Mouse (Mus musculus): Measurements from ENCODE around the gene Mthfs.
"Not testable (repeated sequence)": the region's sequence is repeated elsewhere in the genome, so short reads cannot be mapped to it uniquely, and the experiment has no call there.

Gene Mthfs

DNA sequence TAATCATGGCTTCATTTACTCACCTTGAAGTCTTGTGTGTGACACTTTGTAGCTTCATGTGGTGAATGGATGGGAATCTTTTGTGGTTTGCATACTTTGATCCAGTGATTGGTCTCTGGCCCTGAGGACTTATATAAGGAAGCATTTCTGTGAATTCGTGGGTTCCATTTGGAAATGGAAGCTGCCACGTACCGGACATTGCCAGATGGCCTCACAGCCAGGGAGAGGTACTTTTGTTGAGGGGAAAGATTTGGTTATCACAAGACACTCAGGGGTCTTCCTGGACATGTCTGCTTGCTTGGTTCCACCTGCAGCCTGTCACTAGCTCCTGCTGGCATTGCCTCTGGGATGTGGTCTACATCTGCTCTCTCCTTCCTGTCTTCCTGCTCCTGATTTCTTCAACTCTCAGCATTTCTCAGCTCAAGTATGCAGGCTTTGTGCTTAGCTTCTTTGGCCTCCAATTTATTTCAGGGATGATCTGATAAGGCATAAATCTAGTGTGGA lies 30.1 kb downstream of the Mthfs start:
- DNase-seq (ENCODE audit: low read depth, low spot score) = not testable (repeated sequence)

DNA sequence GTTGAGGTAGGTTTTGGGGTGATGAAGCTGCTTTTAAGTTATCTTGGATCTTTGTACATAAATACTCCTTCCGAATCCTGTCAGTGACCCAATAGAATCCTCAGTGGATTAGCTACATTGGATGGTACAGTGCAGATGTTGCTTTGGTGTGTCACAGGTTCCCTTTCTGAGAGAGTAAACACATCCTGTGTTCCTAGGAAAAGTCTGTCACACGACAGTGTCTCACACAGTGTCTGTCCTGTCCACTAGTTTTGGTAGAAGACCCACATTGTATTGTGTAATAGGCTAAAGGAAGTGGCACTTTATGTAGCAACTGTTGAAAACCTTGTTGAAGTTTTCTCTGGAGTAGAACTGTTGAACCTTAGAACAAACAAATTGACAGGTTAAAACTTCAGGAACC lies 42.9 kb downstream of the Mthfs start:
- no peak for DNase-seq (ENCODE audit: low read depth, low spot score)

DNA sequence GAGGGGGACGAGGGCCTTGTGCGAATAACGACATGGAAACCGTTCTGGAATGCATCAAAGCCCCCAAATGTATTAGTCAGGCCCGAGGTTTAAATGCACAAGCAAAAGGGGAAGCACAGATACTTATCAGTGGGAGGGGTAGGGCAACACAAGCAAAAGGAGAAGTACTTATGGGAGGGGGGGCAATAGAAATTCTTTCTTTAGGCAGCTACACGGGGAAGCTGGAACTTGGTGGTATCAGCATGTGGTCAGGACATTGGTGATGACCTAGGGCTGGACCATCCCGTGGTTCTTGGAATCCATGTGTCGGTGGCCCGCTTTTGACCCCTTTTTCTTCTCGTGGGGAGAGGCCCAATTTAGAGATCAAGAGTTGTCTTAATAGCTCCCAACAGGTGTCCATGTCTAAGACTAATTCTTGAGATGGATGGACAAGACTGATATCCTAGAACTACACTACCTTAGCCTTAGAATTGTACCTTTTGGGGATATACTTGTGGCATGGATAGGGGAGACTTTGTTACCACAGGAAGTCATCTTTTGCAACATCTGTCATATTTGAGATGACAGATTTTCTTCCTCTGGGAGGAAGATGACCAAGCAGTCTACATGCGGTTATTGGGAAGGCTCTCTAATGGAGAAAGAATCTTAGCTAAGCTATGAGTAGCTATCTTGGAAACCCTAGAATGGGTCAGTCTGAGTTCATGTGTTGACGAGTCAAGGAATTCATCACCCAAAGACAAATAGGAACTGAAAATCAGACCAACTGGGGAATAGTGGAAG lies 46.3 kb downstream of the Mthfs start:
- no peak for DNase-seq (ENCODE audit: low read depth, low spot score)

DNA sequence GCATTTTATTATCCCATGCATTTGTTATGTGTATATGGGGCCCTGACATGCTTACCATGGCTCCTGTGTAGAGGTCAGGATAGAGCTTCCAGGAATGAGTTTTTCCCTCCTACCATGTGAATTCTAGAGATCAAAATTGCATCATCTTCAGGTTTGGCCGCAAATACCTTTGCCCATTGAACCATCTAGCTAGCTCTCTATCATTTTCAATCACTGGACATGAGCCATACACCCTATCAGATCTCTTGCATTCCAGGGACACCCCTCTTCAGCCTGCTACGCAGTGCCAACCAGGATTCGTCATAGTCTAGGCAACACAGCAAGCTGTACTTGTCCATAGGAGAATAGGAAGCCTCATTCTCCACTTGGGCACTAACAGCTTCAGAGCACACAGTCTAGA lies 53.5 kb downstream of the Mthfs start:
- DNase-seq (ENCODE audit: low read depth, low spot score) = no peak

DNA sequence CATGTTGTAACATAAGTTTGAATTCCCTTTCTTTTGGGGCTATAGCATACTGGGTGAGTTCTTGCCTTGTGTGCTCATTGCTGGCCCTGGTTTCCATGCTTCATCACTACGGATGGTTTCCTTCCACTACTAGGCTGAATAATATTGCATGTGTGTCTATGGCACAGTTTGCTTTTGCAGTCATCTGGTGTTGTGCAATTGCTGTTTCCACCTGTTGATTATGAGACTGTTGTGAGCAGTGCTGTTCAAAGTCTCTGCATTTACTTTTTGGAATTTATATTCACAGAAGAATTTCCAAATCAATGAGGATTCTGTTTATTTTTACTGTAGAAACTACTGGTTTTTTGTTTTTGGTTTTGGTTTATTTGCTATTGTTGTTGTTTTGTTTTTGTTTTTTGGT lies 54.1 kb downstream of the Mthfs start:
- DNase-seq (ENCODE audit: low read depth, low spot score) = no peak

DNA sequence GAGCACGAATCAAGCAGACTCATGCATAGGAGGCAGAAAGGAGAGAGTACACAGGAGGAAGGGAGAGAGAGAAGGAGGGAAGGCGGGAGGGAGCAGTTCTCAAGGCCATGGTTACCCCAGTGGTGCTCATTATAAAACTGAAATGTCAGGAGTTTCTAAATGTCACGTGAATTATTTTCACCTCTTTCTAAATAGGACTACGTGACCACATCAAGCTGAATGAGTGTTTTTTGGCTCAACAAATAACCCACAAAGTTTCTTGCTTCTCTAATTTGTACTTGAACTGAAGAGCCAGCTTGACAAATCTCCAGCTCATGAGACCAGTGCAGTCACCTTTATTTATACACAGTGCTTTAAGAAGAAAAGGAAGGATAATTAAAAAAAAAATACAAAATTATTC lies 56.6 kb downstream of the Mthfs start:
- DNase-seq (ENCODE audit: low read depth, low spot score) = no peak

DNA sequence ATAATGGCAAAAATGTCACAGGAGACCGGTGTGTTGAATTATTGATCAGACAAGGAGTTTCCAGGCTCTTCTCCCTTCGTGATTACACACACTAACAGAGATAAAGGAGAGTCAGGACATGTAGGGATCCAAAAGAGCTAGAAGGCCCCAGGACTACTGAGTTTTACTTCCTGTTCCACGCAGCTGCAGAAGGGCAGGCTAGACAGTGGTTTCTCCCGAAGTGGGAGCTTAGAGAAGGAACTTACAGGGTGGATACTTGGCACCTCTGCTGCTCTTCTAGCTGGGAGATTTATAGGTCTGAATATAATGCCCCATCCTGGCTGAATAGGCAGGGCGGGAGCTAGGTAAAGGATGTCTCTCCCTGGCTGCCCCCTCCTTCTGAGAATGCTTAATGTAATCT lies 57.1 kb downstream of the Mthfs start:
- no peak for DNase-seq (ENCODE audit: low read depth, low spot score)

DNA sequence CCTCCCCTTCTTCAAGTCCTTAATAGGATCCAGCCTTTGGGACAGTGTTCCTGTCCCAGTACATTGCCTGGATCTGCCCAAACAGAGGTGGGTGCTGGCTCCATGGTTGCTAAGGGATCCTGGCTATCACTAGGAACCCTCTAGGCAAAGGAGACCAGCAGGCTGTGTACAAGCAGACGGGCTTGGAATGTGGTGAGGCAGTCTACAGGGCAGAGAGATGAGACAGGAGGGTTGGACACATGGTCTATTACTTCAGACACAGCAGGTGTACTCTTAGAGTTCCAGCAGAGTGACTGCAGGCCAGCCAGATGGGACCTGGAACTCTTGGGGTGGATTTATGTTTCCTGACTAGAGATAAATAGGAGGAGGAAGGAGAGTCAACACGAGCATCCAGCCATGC lies 59.9 kb downstream of the Mthfs start:
- no peak for DNase-seq (ENCODE audit: low read depth, low spot score)

DNA sequence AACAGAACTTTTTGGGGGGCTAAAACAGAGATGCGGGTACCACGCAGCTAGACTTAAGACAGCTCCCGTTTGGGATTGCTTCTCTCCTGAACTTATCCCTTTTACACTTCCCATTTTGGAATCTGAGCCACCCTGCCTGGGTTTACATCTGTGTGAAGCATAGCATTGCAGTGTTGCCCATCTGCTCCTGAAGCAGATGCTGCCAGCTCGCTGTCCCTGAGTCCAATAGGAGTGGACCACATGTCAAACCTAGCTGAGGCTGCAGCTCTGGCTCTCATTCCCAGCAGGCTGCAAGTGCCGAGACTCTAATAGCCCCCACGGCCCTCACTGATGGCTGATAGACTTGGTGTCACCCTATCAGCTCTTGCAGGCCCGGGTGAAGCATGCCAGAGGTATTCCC lies 63.3 kb downstream of the Mthfs start:
- no peak for DNase-seq (ENCODE audit: low read depth, low spot score)

DNA sequence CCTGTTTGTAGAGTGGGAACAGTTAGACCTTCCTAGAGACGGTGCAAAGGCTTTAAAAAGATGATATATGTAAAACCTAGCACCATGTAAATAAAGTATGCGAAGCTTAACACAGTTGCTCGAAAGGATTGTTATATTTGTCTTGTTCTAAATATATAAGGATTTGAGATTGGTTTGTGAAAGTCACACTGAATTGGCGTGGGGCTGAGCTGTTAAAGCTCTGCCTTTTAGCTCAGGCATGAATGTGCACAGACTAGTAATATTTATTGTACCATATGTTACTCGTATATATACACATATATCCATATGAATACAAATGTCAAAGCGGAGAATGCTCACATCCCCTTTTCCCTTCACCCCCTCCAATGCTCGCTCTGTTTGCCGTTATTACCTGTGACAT lies 67.7 kb downstream of the Mthfs start:
- DNase-seq (ENCODE audit: low read depth, low spot score) = no peak

DNA sequence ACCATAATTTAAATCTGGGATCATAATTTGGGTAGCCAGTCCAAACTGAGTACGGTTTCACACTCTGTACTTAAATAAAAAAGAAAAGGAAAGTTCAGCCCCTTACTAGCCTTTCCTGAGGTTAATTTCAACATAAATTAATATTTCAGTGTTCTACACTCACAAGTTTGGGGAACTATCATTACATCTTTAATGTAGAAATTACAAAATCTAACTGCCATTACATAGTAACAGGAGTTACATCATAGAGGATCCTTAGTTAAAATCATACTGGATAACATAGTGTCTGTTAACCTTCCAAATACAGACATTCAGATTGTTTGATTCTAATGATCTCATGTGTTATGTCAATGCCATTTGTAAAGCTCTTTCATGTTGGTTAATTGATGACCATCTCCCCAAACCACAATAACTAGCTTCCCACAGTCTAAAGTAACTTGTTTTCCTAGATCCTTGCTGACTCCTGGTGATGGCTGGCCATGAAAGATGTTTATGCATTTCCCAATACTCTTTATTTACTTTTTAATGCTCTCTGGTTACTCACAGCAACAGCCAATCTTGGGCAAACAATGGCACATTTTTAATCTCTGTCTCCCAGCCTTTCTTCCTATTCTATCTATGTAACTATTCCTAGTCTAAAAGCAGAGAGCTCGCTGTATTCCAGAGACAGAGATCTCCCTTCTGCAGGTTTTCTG lies 72.0 kb downstream of the Mthfs start:
- DNase-seq (ENCODE audit: low read depth, low spot score) = no peak

DNA sequence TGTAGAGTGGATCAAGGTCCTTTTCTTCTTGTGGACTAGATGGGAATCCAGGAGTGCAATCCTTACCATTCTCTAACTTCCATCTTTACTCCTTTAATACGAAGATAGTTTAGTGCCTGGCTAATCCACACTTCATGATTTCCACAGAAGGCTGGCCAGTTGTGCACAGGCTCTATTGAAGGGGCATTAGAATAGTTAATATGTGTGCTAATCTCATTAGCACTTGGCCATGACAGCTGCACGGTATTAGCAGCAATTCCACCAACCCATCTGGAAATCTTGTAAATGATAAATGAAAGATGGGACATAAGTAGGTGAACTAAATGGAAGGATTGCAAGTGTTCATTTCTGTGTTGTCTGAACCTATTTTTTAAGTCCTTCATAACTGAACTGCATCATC lies 77.6 kb downstream of the Mthfs start:
- no peak for DNase-seq (ENCODE audit: low read depth, low spot score)

DNA sequence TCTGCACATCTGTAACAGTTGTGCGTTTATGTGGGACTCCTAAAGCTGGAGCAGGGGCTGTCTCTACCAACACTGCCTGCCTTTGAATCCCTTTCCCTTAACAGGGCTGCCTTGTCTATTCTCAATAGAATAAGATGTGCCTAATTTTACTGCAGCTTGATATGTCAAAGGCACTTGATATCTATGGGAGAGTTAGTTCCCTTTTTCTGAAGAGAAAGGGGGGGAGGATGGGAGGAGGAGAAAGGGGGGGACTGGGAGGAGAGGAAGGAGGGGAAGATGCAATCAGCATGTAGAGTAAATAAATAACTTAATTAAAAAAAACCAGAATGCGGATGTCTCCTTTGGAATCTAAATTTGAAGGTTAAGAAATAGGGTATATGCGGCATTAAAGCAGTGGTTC lies 82.9 kb downstream of the Mthfs start:
- no peak for DNase-seq (ENCODE audit: low read depth, low spot score)

DNA sequence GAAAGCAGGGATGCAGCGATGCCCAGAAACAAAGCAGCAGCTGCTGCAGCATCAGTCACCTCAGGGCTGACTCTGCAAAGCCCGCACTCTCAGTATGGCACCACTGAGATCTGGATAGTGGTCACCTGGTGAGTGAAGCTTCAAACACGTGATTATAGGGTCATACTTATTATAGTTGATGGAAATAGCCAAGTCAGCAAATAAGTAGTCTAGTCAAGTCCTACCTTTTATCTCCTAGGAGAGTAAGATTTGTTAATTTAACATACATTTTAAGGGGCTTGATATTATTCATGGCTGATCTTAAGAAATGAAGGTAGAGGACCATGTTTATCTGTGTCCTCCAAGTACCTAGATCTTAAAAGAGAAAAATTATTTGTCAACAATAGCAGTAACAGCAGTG lies 83.6 kb downstream of the Mthfs start:
- DNase-seq (ENCODE audit: low read depth, low spot score) = no peak

DNA sequence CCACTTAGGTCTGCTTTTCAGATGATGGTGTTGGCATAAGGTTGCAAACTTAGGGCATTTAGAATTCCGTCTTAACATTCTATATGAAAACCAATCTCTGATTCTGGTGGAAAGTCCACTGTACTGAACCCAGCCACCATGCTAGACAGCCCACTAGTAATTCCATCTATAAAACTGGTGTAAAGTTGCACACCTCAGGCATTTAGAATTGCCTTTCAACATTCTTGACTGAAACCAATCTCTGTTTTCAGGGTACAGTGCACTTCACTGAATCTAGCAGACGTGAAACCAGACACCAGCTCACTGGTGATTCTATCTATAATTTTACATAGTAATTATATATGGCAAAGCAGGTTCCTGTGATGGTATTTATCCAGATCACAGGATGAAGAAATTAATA lies 95.2 kb downstream of the Mthfs start:
- no peak for DNase-seq (ENCODE audit: low read depth, low spot score)

DNA sequence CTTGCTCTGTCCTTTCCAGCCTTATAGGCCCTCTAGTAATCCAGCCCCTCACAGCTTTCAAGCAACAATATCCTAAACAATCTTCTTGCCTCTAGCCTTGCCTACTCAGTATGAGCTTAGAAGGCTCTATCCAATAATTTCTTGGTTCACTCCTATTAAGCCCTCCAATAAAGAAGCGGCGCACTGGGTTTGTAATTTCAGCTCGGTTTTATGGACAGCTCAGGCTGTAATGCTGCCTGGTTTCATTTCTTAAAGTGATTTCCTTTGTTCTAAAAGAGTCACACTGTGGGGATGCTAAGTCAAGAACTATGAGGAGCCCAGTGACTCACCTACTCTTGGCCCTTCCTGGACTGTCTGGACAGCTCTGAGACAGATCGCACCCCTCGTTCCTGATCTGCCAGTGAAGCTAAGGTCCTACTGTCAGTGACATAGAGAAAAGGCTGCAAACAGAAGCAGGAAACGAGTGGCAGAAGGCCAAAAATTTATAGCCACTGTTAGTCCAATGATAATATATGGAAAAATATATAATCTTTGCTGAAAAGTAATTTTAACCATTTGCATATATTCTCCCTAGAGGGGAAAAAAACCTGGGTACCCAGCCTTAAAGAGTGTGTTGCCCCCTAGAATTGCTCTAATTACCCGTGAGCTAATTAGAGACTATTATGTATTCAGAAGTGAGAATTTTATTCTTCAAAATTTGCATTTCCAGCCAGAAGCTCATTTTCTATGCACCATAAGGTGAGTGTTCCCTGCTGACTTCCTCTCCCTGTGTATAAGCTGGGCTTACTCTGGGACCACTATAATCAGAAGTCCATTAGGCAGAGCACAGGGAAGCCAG lies 98.1 kb downstream of the Mthfs start:
- no peak for DNase-seq (ENCODE audit: low read depth, low spot score)

DNA sequence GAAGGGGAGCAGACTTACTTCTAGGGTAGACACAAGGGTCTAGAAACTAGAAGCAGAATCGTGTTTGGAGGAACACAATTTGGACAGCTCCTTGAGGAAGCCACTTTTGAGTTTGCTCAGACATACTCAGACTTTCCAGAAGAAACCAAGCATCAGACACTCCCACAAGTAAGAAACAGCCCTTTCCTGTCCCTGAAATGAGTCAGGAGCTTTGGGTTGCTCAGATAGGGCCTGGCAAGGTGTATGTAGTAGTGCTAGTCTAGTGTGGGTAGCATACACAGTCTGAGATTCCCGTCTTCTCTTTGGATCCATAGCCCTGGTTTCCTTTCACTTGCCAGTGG lies 98.7 kb downstream of the Mthfs start:
- DNase-seq (ENCODE audit: low read depth, low spot score) = no peak

DNA sequence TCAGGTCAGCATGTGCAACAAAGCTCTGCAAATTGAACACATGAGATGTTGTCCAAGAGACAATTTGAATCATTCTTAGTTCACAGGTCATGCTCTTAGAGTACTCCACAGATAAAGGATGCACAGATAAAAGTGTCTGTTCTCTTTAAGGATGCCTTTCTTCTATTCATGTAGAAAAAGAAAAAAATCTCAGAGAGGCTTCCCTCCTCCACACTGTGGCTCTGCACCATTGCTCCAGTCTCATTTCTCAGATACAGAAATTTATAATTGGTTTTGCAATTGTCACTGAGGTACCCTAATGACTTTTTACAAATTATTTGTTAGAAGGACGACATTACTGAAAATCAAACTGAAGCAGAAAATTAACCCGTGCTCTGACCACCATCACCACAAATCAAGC lies 101.2 kb downstream of the Mthfs start:
- no peak for DNase-seq (ENCODE audit: low read depth, low spot score)

DNA sequence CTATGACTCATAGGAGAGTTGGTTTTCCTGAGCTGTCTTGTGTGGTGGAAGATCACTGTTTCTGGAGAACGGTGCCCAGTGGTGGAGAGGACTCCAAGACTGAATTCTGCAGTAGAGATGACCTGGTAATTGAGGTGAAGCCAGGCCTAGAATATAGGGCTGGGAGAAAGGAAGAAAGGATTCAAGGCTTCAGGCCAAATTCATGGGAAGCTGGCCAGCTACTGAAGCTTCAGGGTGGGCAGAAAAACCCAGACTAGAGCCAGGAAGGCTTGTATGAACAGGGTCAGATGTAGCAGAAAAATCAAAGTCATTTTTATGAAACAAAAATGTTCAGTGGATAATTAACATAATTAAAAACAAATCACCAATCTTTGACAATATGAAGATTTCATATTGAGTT lies 163.3 kb downstream of the Mthfs start:
- DNase-seq (ENCODE audit: low read depth, low spot score) = no peak

DNA sequence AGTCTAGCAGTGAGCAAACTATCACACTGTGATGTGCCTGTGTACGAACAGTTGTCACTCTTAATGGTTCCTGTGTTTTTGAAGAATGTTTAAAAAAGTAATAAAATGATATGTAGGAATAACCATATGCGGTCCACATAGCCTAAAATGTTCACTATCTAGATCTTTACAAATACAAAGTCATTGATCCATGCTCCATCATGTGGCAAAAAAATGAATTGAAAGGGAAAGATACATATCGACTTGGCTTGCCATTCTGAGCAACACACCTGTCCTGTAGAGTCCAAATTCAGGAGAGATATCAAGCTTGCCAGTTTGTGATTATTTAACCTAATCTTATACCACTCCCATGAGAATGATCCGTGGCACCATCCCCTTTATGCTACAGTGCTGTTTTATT lies 164.2 kb downstream of the Mthfs start:
- no peak for DNase-seq (ENCODE audit: low read depth, low spot score)

DNA sequence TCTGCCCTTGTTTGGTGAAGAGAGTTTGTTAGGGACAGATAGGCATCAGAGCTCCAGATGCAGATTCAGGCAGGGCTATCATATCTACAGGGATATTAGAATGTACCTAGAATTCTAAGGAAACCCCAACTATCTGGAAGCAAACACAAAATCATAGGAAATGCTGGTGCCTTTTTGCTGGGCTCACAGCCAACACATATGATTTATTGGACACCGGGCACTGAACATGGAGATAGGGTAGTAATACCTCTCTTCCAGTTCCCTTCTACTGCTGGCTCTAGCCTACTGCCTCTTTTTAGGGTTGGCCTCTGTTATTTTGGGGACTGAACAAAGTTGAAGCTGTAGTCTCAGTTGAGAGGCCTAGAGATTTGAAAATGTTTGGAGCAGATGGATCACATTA lies 192.6 kb downstream of the Mthfs start:
- no peak for DNase-seq (ENCODE audit: low read depth, low spot score)

Measured in retina, postnatal 7 days (tissue).